Comparison of ENCODE assay signal across 12 mouse cellular contexts in the genomic region with DNA sequence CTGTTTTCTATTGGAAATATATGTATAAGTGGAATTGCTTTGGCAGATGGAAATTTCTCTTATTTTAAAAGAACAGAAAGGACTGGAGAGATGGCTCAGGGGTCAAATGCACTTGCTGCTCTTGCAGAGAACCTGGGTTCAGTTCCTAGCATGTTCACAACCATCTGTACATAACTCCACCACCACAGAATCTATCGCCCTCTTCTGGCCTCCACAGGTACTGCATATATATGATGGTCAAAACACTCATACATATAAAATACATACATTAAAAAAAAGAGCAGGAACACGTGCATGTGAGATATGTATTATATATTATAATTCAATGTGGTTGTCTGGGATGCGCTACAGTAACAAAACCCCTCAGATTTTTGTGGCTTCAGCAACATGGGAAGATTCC. TPM values are rescaled to one million over a fixed set of nuclear protein-coding genes. Genes with fewer than 3 reads are reported as not detected.
DNase-seq lines count a peak whose midpoint lies in the region; ATAC-seq and TF ChIP-seq lines count a peak whose summit lies in the region.
"Had no signal": no experiment of that assay in that cellular context is flagged by ENCODE, and none has a peak within 500 bp of the region (broad histone marks: within the 10 kb centered on the region; RNA-seq: fewer than 3 reads in every experiment).

No protein-coding gene starts in this region.

- WGBS in hindbrain, postnatal 0 days: 43% methylated on average over 3 of the region's 3 CpGs
- WGBS in hindbrain, embryonic 16.5 days: 42% methylated on average over 3 of the region's 3 CpGs
- WGBS in embryonic facial prominence, embryonic 11.5 days: 44% methylated on average over 3 of the region's 3 CpGs
- 38% methylated on average over 3 of the region's 3 CpGs for WGBS in midbrain, embryonic 15.5 days

- TF ChIP-seq CTCF in hindbrain, postnatal 0 days (IDR thresholded peaks at IDR 0.05; ENCODE audit: low read depth): peak; percentile 66

- ATAC-seq in hindbrain, postnatal 0 days: no peak
- ATAC-seq in hindbrain, embryonic 16.5 days: no peak
- ATAC-seq in embryonic facial prominence, embryonic 11.5 days (replicated peaks; ENCODE audit: insufficient number of reproducible peaks, low FRiP score, low TSS enrichment, low read depth): no peak
- no peak for ATAC-seq in midbrain, embryonic 15.5 days (replicated peaks)

- H3K27me3 ChIP-seq in hindbrain, postnatal 0 days (ENCODE audit: insufficient read depth, low read length): no peaks in the 10 kb centered on the region
- no peaks in the 10 kb centered on the region for H3K27me3 ChIP-seq in hindbrain, embryonic 16.5 days (replicated peaks; ENCODE audit: control insufficient read depth, insufficient read depth, low read length)
- H3K27me3 ChIP-seq in embryonic facial prominence, embryonic 11.5 days (ENCODE audit: control insufficient read depth, insufficient read depth, low read length): no peaks in the 10 kb centered on the region
- no peaks in the 10 kb centered on the region for H3K27me3 ChIP-seq in midbrain, embryonic 15.5 days (replicated peaks)
- H3K27me3 ChIP-seq: embryonic facial prominence, embryonic 12.5 days had no signal

- no peak for DNase-seq in hindbrain, postnatal 0 days (ENCODE audit: low spot score)
- DNase-seq in thymus, postnatal 0 days (ENCODE audit: low spot score): peak; percentile 52
- no peak for DNase-seq in thymus, adult 18-20 months
- DNase-seq in embryonic facial prominence, embryonic 11.5 days (ENCODE audit: low spot score): peak; percentile 27
- peak; percentile 47 for DNase-seq in thymus, postnatal 4 days
- no peak for DNase-seq in cerebellum, adult 9-10 months
- DNase-seq: adrenal gland, adult 2 months; kidney, adult 8-10 months; right cerebral cortex, adult 18-20 months had no signal

- H3K4me1 ChIP-seq in hindbrain, postnatal 0 days (ENCODE audit: insufficient read depth, low read length): no peaks in the 10 kb centered on the region
- H3K4me1 ChIP-seq in hindbrain, embryonic 16.5 days (ENCODE audit: control insufficient read depth, insufficient read depth, low read depth, low read length): no peaks in the 10 kb centered on the region
- no peaks in the 10 kb centered on the region for H3K4me1 ChIP-seq in embryonic facial prominence, embryonic 11.5 days (ENCODE audit: control insufficient read depth, insufficient read depth, low read length)
- peaks cover 5% of the 10 kb centered on the region; the same call in 1 of the 2 replicates for H3K4me1 ChIP-seq in midbrain, embryonic 15.5 days
- H3K4me1 ChIP-seq: embryonic facial prominence, embryonic 12.5 days had no signal

- H3K27ac ChIP-seq in hindbrain, postnatal 0 days: no peak overlapping the region
- no peak overlapping the region for H3K27ac ChIP-seq in hindbrain, embryonic 16.5 days (ENCODE audit: low read depth, low read length)
- no peak overlapping the region for H3K27ac ChIP-seq in embryonic facial prominence, embryonic 11.5 days (replicated peaks; ENCODE audit: low read depth, low read length)
- no peak overlapping the region for H3K27ac ChIP-seq in midbrain, embryonic 15.5 days
- H3K27ac ChIP-seq: embryonic facial prominence, embryonic 12.5 days had no signal

- no peaks in the 10 kb centered on the region for H3K36me3 ChIP-seq in hindbrain, postnatal 0 days (ENCODE audit: insufficient read depth, low read length)
- H3K36me3 ChIP-seq in hindbrain, embryonic 16.5 days (ENCODE audit: control insufficient read depth, insufficient read depth, low read length): no peaks in the 10 kb centered on the region
- no peaks in the 10 kb centered on the region for H3K36me3 ChIP-seq in embryonic facial prominence, embryonic 11.5 days (replicated peaks; ENCODE audit: control insufficient read depth, insufficient read depth, low read depth, low read length)
- no peaks in the 10 kb centered on the region for H3K36me3 ChIP-seq in midbrain, embryonic 15.5 days (replicated peaks)
- H3K36me3 ChIP-seq: embryonic facial prominence, embryonic 12.5 days had no signal

- H3K9me3 ChIP-seq in hindbrain, postnatal 0 days (ENCODE audit: low read length): no peaks in the 10 kb centered on the region
- no peaks in the 10 kb centered on the region for H3K9me3 ChIP-seq in hindbrain, embryonic 16.5 days (ENCODE audit: control insufficient read depth, low read length)
- H3K9me3 ChIP-seq in embryonic facial prominence, embryonic 11.5 days (replicated peaks; ENCODE audit: control insufficient read depth, low read length): no peaks in the 10 kb centered on the region
- H3K9me3 ChIP-seq in midbrain, embryonic 15.5 days: no peaks in the 10 kb centered on the region
- H3K9me3 ChIP-seq: embryonic facial prominence, embryonic 12.5 days had no signal

- H3K4me3 ChIP-seq in hindbrain, postnatal 0 days (ENCODE audit: low read length): no peak overlapping the region
- no peak overlapping the region for H3K4me3 ChIP-seq in hindbrain, embryonic 16.5 days (ENCODE audit: low read length)
- no peak overlapping the region for H3K4me3 ChIP-seq in embryonic facial prominence, embryonic 11.5 days (ENCODE audit: low read depth, low read length)
- H3K4me3 ChIP-seq in midbrain, embryonic 15.5 days: no peak overlapping the region
- H3K4me3 ChIP-seq: embryonic facial prominence, embryonic 12.5 days had no signal

- no peak overlapping the region for H3K9ac ChIP-seq in hindbrain, postnatal 0 days (replicated peaks; ENCODE audit: low read length)
- no peak overlapping the region for H3K9ac ChIP-seq in hindbrain, embryonic 16.5 days (ENCODE audit: low read depth, low read length)
- no peak overlapping the region for H3K9ac ChIP-seq in embryonic facial prominence, embryonic 11.5 days (replicated peaks; ENCODE audit: low read length)
- H3K9ac ChIP-seq in midbrain, embryonic 15.5 days: no peak overlapping the region
- H3K9ac ChIP-seq: embryonic facial prominence, embryonic 12.5 days had no signal

- H3K4me2 ChIP-seq in hindbrain, postnatal 0 days (ENCODE audit: low read depth, low read length): no peak overlapping the region
- no peak overlapping the region for H3K4me2 ChIP-seq in hindbrain, embryonic 16.5 days (ENCODE audit: low read length)
- no peak overlapping the region for H3K4me2 ChIP-seq in embryonic facial prominence, embryonic 11.5 days (ENCODE audit: low read depth, low read length)
- no peak overlapping the region for H3K4me2 ChIP-seq in midbrain, embryonic 15.5 days
- H3K4me2 ChIP-seq: embryonic facial prominence, embryonic 12.5 days had no signal

RNA-seq across cellular contexts. Expression of gene Dis3l, which starts 10.1 kb away (rescaled TPM):
- 15.3 and 20.9 TPM in 2 replicates for total RNA-seq in hindbrain, postnatal 0 days (2014; rRNA removed)
- 15.7 and 16.0 TPM in 2 replicates for polyA plus RNA-seq in hindbrain, postnatal 0 days (2015; fragmentation: Nextera tagmentation; extraction: Ambion mirVana)
- polyA plus RNA-seq in hindbrain, embryonic 16.5 days (2015; fragmentation: Nextera tagmentation; extraction: Ambion mirVana): 20.0 and 22.7 TPM in 2 replicates
- polyA plus RNA-seq in thymus, postnatal 0 days (2015; fragmentation: Nextera tagmentation; extraction: Ambion mirVana): 13.0 and 14.8 TPM in 2 replicates
- polyA plus RNA-seq in embryonic facial prominence, embryonic 11.5 days (2014; fragmentation: Nextera tagmentation; extraction: Ambion mirVana): 22.8 and 25.5 TPM in 2 replicates
- polyA plus RNA-seq in midbrain, embryonic 15.5 days (2015; fragmentation: Nextera tagmentation; extraction: Ambion mirVana): 22.8 and 25.5 TPM in 2 replicates

RNA-seq across cellular contexts. Expression of gene Megf11, which starts 34.2 kb away (rescaled TPM):
- total RNA-seq in hindbrain, postnatal 0 days (2014; rRNA removed): 38.2 and 42.0 TPM in 2 replicates
- 15.9 and 16.1 TPM in 2 replicates for polyA plus RNA-seq in hindbrain, postnatal 0 days (2015; fragmentation: Nextera tagmentation; extraction: Ambion mirVana)
- 20.0 and 20.2 TPM in 2 replicates for polyA plus RNA-seq in hindbrain, embryonic 16.5 days (2015; fragmentation: Nextera tagmentation; extraction: Ambion mirVana)
- polyA plus RNA-seq in thymus, postnatal 0 days (2015; fragmentation: Nextera tagmentation; extraction: Ambion mirVana): 0.58 and 0.75 TPM in 2 replicates
- 0.65 and 0.75 TPM in 2 replicates for polyA plus RNA-seq in embryonic facial prominence, embryonic 11.5 days (2014; fragmentation: Nextera tagmentation; extraction: Ambion mirVana)
- polyA plus RNA-seq in midbrain, embryonic 15.5 days (2015; fragmentation: Nextera tagmentation; extraction: Ambion mirVana): 20.2 and 22.4 TPM in 2 replicates

Comparison
In these comparisons a context has a peak if more than half of its experiments do, and no peak if none do; other contexts are left out.
1. DNase-seq: peak in thymus, postnatal 0 days (single experiment), embryonic facial prominence, embryonic 11.5 days (single experiment) and thymus, postnatal 4 days (single experiment); none in hindbrain, postnatal 0 days (single experiment), thymus, adult 18-20 months (0 of 2) and cerebellum, adult 9-10 months (single experiment).